Comparison of ENCODE assay signal across 7 mouse cellular contexts in genomic region chr2:83812483-83813272, GRCm38 (mm10). TPM values are rescaled to one million over a fixed set of nuclear protein-coding genes. Genes with fewer than 3 reads are reported as not detected.
DNase-seq lines count a peak whose midpoint lies in the region; ATAC-seq and TF ChIP-seq lines count a peak whose summit lies in the region.

Fam171b (plus strand) TSS chr2:83812636.

- TF ChIP-seq EP300 in heart, adult 2 months (IDR thresholded peaks at IDR 0.05; ENCODE audit: insufficient read depth, low read depth, low read length): no peak

- H3K4me1 ChIP-seq in embryonic facial prominence, embryonic 10.5 days: peaks cover 18% of the 10 kb centered on the region
- no peaks in the 10 kb centered on the region for H3K4me1 ChIP-seq in heart, adult 2 months (ENCODE audit: control insufficient read depth, insufficient read depth, low read length)
- H3K4me1 ChIP-seq in kidney, adult 2 months (ENCODE audit: control insufficient read depth, insufficient read depth, low read length): no peaks in the 10 kb centered on the region
- H3K4me1 ChIP-seq in limb, embryonic 12.5 days (replicated peaks): peaks cover 5% of the 10 kb centered on the region; the same call in 1 of the 2 replicates
- peaks cover 20% of the 10 kb centered on the region for H3K4me1 ChIP-seq in midbrain, embryonic 14.5 days (ENCODE audit: control insufficient read depth, insufficient read depth, low read length)

- TF ChIP-seq POLR2A in heart, adult 2 months (IDR thresholded peaks at IDR 0.05; ENCODE audit: insufficient read depth, low read depth, low read length): no peak
- TF ChIP-seq POLR2A in kidney, adult 2 months (IDR thresholded peaks at IDR 0.05; ENCODE audit: low read depth, low read length): no peak

- ATAC-seq in limb, embryonic 12.5 days (ENCODE audit: insufficient number of reproducible peaks, insufficient read depth, low FRiP score, low TSS enrichment, low read depth): peak; percentile 90
- ATAC-seq in midbrain, embryonic 14.5 days (ENCODE audit: low FRiP score, low TSS enrichment): peak; percentile 92

- peak; percentile 50 for TF ChIP-seq CTCF in heart, adult 2 months (IDR thresholded peaks at IDR 0.05)
- no peak for TF ChIP-seq CTCF in kidney, adult 2 months (conservative IDR thresholded peaks at IDR 0.05; ENCODE audit: insufficient read depth, insufficient read length, low read depth, low read length)

- peak; percentile 77 for DNase-seq in adrenal gland, postnatal 10 days
- DNase-seq in embryonic facial prominence, embryonic 10.5 days (ENCODE audit: low spot score): peak; percentile 92
- DNase-seq in heart, adult 2 months: peak; percentile 77 to 81
- peak; percentile 48 for DNase-seq in kidney, adult 2 months
- DNase-seq in midbrain, embryonic 14.5 days: peak; percentile 94
- peak; percentile 29 to 58 for DNase-seq in spleen, adult 18-20 months

- H3K36me3 ChIP-seq in embryonic facial prominence, embryonic 10.5 days (replicated peaks): no peaks in the 10 kb centered on the region
- H3K36me3 ChIP-seq in heart, adult 2 months (ENCODE audit: control insufficient read depth, insufficient read depth, low read length): no peaks in the 10 kb centered on the region
- no peaks in the 10 kb centered on the region for H3K36me3 ChIP-seq in kidney, adult 2 months (ENCODE audit: control insufficient read depth, insufficient read depth, low read length)
- H3K36me3 ChIP-seq in limb, embryonic 12.5 days: no peaks in the 10 kb centered on the region
- no peaks in the 10 kb centered on the region for H3K36me3 ChIP-seq in midbrain, embryonic 14.5 days (ENCODE audit: control insufficient read depth, insufficient read depth, low read length)

- peaks cover 16% of the 10 kb centered on the region for H3K27me3 ChIP-seq in embryonic facial prominence, embryonic 10.5 days (replicated peaks; ENCODE audit: low read depth, poor library complexity, severe bottlenecking)
- H3K27me3 ChIP-seq in heart, adult 2 months (ENCODE audit: control insufficient read depth, insufficient read depth, low read length): peaks cover 4% of the 10 kb centered on the region; the same call in 1 of the 2 replicates
- H3K27me3 ChIP-seq in kidney, adult 2 months (replicated peaks; ENCODE audit: control insufficient read depth, insufficient read depth, low read length): no peaks in the 10 kb centered on the region; the same call in 1 of the 2 replicates
- no peaks in the 10 kb centered on the region for H3K27me3 ChIP-seq in limb, embryonic 12.5 days
- no peaks in the 10 kb centered on the region for H3K27me3 ChIP-seq in midbrain, embryonic 14.5 days (ENCODE audit: control insufficient read depth, insufficient read depth, low read length)

- H3K9me3 ChIP-seq in embryonic facial prominence, embryonic 10.5 days: no peaks in the 10 kb centered on the region
- no peaks in the 10 kb centered on the region for H3K9me3 ChIP-seq in limb, embryonic 12.5 days
- H3K9me3 ChIP-seq in midbrain, embryonic 14.5 days (ENCODE audit: control insufficient read depth, low read length): no peaks in the 10 kb centered on the region

- peak within 1 kb of the TSS; percentile 75 for H3K4me2 ChIP-seq in limb, embryonic 12.5 days
- H3K4me2 ChIP-seq in midbrain, embryonic 14.5 days (ENCODE audit: low read length): peak within 1 kb of the TSS; percentile 68

- intact Hi-C loops in heart, adult 2 months (cut with DNase I): no loop called here

- peak within 1 kb of the TSS; percentile 74 for H3K4me3 ChIP-seq in embryonic facial prominence, embryonic 10.5 days
- H3K4me3 ChIP-seq in heart, adult 2 months: peak within 1 kb of the TSS; percentile 71
- H3K4me3 ChIP-seq in kidney, adult 2 months (ENCODE audit: insufficient read depth, low read depth, low read length): peak within 1 kb of the TSS; percentile 62
- peak within 1 kb of the TSS; percentile 75 for H3K4me3 ChIP-seq in limb, embryonic 12.5 days (replicated peaks)
- peak within 1 kb of the TSS; percentile 82 for H3K4me3 ChIP-seq in midbrain, embryonic 14.5 days (replicated peaks; ENCODE audit: low read depth, low read length)

- WGBS in embryonic facial prominence, embryonic 10.5 days: under 1% methylated on average over 63 of the region's 63 CpGs
- WGBS in heart, adult 2 months: under 1% methylated on average over 63 of the region's 63 CpGs
- under 1% methylated on average over 63 of the region's 63 CpGs for WGBS in kidney, adult 2 months
- under 1% methylated on average over 63 of the region's 63 CpGs for WGBS in limb, embryonic 12.5 days
- under 1% methylated on average over 62 of the region's 63 CpGs for WGBS in midbrain, embryonic 14.5 days

- H3K79me2 ChIP-seq in heart, adult 2 months (replicated peaks; ENCODE audit: control insufficient read depth, insufficient read depth, low read length): no peaks in the 10 kb centered on the region

- H3K27ac ChIP-seq in embryonic facial prominence, embryonic 10.5 days (replicated peaks): peak within 1 kb of the TSS; percentile 90
- H3K27ac ChIP-seq in heart, adult 2 months: peak within 1 kb of the TSS; percentile 24; the same call in 1 of the 2 replicates
- H3K27ac ChIP-seq in kidney, adult 2 months (ENCODE audit: insufficient read depth, low read depth, low read length): no peak within 1 kb of the TSS
- H3K27ac ChIP-seq in limb, embryonic 12.5 days: peak within 1 kb of the TSS; percentile 84
- H3K27ac ChIP-seq in midbrain, embryonic 14.5 days (replicated peaks; ENCODE audit: low read depth, low read length): peak within 1 kb of the TSS; percentile 98

- H3K9ac ChIP-seq in heart, adult 2 months (ENCODE audit: low read depth, low read length): peak within 1 kb of the TSS; percentile 78
- peak within 1 kb of the TSS; percentile 88 for H3K9ac ChIP-seq in limb, embryonic 12.5 days (replicated peaks)
- H3K9ac ChIP-seq in midbrain, embryonic 14.5 days (replicated peaks; ENCODE audit: low read length): peak within 1 kb of the TSS; percentile 95

RNA-seq across cellular contexts. Expression of gene Fam171b, which starts in this region (rescaled TPM):
- total RNA-seq in adrenal gland, postnatal 10 days (2021): 1 to 10 TPM; 4.0 to 5.8 TPM
- 18.5 and 19.4 TPM in 2 replicates for polyA plus RNA-seq in embryonic facial prominence, embryonic 10.5 days (2016; fragmentation: Nextera tagmentation; extraction: Ambion mirVana)
- total RNA-seq in heart, adult 2 months (2021): 1 to 10 TPM in 1 of 2 experiments, under 1 TPM in 1; 0.77 to 1.0 TPM
- 0.31 and 0.67 TPM in 2 replicates for polyA plus RNA-seq in heart, adult 2 months (2012; rRNA removed)
- polyA plus RNA-seq in kidney, adult 2 months (2012; rRNA removed): 0.11 and 0.17 TPM in 2 replicates
- polyA plus RNA-seq in limb, embryonic 12.5 days (2016; fragmentation: Nextera tagmentation; extraction: Ambion mirVana): 18.3 TPM in 2 replicates
- 73.5 and 91.0 TPM in 2 replicates for polyA plus RNA-seq in midbrain, embryonic 14.5 days (2014; fragmentation: Nextera tagmentation; extraction: Ambion mirVana)

Comparison
In these comparisons a context has a peak if more than half of its experiments do, and no peak if none do; other contexts are left out.
1. RNA of gene Fam171b (polyA plus RNA-seq): 73.5 to 91.0 TPM in midbrain, embryonic 14.5 days, 18.5 to 19.4 TPM in embryonic facial prominence, embryonic 10.5 days and 18.3 TPM in limb, embryonic 12.5 days; 0.31 to 0.67 TPM in heart, adult 2 months and 0.11 to 0.17 TPM in kidney, adult 2 months; every median in the first group is over 10 times any median in the second.
2. Peak in DNase-seq and H3K4me3 ChIP-seq in kidney, adult 2 months; RNA of the gene not detected or under 1 TPM.
3. DNase-seq: peak in every context shown above with its lines; median percentile 94 in midbrain, embryonic 14.5 days; 92 in embryonic facial prominence, embryonic 10.5 days; 79 in heart, adult 2 months; 77 in adrenal gland, postnatal 10 days; 48 in kidney, adult 2 months; 44 in spleen, adult 18-20 months.
4. Peak in every context shown above with its lines, with median percentiles within 50 percentile points of each other: H3K4me3 ChIP-seq and H3K9ac ChIP-seq.